Mouse (Mus musculus): ENCODE data around the gene Anapc15-ps. TPM values are rescaled to one million over a fixed set of nuclear protein-coding genes. Genes with fewer than 3 reads are reported as not detected.
A peak's percentile ranks its signal among the peaks of the same experiment; 100 is the strongest.

The Anapc15-ps gene
- polyA plus RNA-seq, 1 experiment from 2014 or later, result not detected

- H3K4me3 ChIP-seq (replicated peaks; ENCODE audit: low read depth, low read length), result no peak overlapping the region
- peaks cover 3% of the 10 kb centered on the region; the same call in 1 of the 2 replicates for H3K4me1 ChIP-seq (ENCODE audit: control insufficient read depth, insufficient read depth, low read length)
- H3K27me3 ChIP-seq (ENCODE audit: control insufficient read depth, insufficient read depth, low read length), result no peaks in the 10 kb centered on the region
- no peaks in the 10 kb centered on the region for H3K9me3 ChIP-seq (ENCODE audit: control insufficient read depth, low read length)
- H3K36me3 ChIP-seq (ENCODE audit: control insufficient read depth, insufficient read depth, low read length), result no peaks in the 10 kb centered on the region
- WGBS, result 88% methylated on average over 4 of the region's 4 CpGs
- ATAC-seq (ENCODE audit: low FRiP score, low TSS enrichment), result no peak
- no peak for DNase-seq
- no peak overlapping the region for H3K9ac ChIP-seq (replicated peaks; ENCODE audit: low read length)
- H3K4me2 ChIP-seq (ENCODE audit: low read length), result no peak overlapping the region
- no peak overlapping the region for H3K27ac ChIP-seq (replicated peaks; ENCODE audit: low read depth, low read length)
Measured at GRCm38 (mm10) chr10:95686041-95686440, 12.8 kb upstream of the Anapc15-ps start.

- H3K4me3 ChIP-seq (replicated peaks; ENCODE audit: low read depth, low read length), result no peak overlapping the region
- 20% methylated on average over 15 of the region's 15 CpGs for WGBS
- H3K27ac ChIP-seq (replicated peaks; ENCODE audit: low read depth, low read length), result peak overlapping the region; percentile 60
- no peaks in the 10 kb centered on the region for H3K27me3 ChIP-seq (ENCODE audit: control insufficient read depth, insufficient read depth, low read length)
- ATAC-seq (ENCODE audit: low FRiP score, low TSS enrichment) (peak; percentile 78; the same call in 1 of the 2 replicates), DNase-seq (peak; percentile 86)
- H3K36me3 ChIP-seq (ENCODE audit: control insufficient read depth, insufficient read depth, low read length), result no peaks in the 10 kb centered on the region
- H3K4me1 ChIP-seq (ENCODE audit: control insufficient read depth, insufficient read depth, low read length), result peaks cover 11% of the 10 kb centered on the region
- no peak overlapping the region for H3K9ac ChIP-seq (replicated peaks; ENCODE audit: low read length)
- no peaks in the 10 kb centered on the region for H3K9me3 ChIP-seq (ENCODE audit: control insufficient read depth, low read length)
- H3K4me2 ChIP-seq (ENCODE audit: low read length), result peak overlapping the region; percentile 12
Measured at GRCm38 (mm10) chr10:95684782-95685555, 11.7 kb upstream of the Anapc15-ps start.

GRCm38 (mm10) chr10:95684250-95684649 lies 11.0 kb upstream of the Anapc15-ps start:
- H3K9ac ChIP-seq (replicated peaks; ENCODE audit: low read length), result no peak overlapping the region
- H3K9me3 ChIP-seq (ENCODE audit: control insufficient read depth, low read length), result no peaks in the 10 kb centered on the region
- 97% methylated on average over 4 of the region's 4 CpGs for WGBS
- no peak overlapping the region for H3K4me2 ChIP-seq (ENCODE audit: low read length)
- no peak overlapping the region for H3K27ac ChIP-seq (replicated peaks; ENCODE audit: low read depth, low read length)
- no peaks in the 10 kb centered on the region for H3K36me3 ChIP-seq (ENCODE audit: control insufficient read depth, insufficient read depth, low read length)
- ATAC-seq (ENCODE audit: low FRiP score, low TSS enrichment) (no peak), DNase-seq (no peak)
- H3K4me1 ChIP-seq (ENCODE audit: control insufficient read depth, insufficient read depth, low read length), result peaks cover 11% of the 10 kb centered on the region
- no peak overlapping the region for H3K4me3 ChIP-seq (replicated peaks; ENCODE audit: low read depth, low read length)
- H3K27me3 ChIP-seq (ENCODE audit: control insufficient read depth, insufficient read depth, low read length), result no peaks in the 10 kb centered on the region

GRCm38 (mm10) chr10:95683735-95684134 lies 10.5 kb upstream of the Anapc15-ps start:
- Histone ChIP-seq H3K4me3 (replicated peaks; ENCODE audit: low read depth, low read length) (no peak overlapping the region), H3K27ac (replicated peaks; ENCODE audit: low read depth, low read length) (no peak overlapping the region), H3K36me3 (ENCODE audit: control insufficient read depth, insufficient read depth, low read length) (no peaks in the 10 kb centered on the region), H3K9me3 (ENCODE audit: control insufficient read depth, low read length) (no peaks in the 10 kb centered on the region), H3K4me2 (ENCODE audit: low read length) (no peak overlapping the region), H3K27me3 (ENCODE audit: control insufficient read depth, insufficient read depth, low read length) (no peaks in the 10 kb centered on the region), H3K9ac (replicated peaks; ENCODE audit: low read length) (no peak overlapping the region), H3K4me1 (ENCODE audit: control insufficient read depth, insufficient read depth, low read length) (peaks cover 11% of the 10 kb centered on the region)
- ATAC-seq (ENCODE audit: low FRiP score, low TSS enrichment) (no peak), DNase-seq (no peak)
- WGBS, result over 99% methylated on average over 3 of the region's 3 CpGs

- no peak for DNase-seq
- ATAC-seq (ENCODE audit: low FRiP score, low TSS enrichment), result no peak
- Histone ChIP-seq H3K4me2 (ENCODE audit: low read length) (no peak overlapping the region), H3K4me1 (ENCODE audit: control insufficient read depth, insufficient read depth, low read length) (peaks cover 11% of the 10 kb centered on the region), H3K27ac (replicated peaks; ENCODE audit: low read depth, low read length) (no peak overlapping the region), H3K9ac (replicated peaks; ENCODE audit: low read length) (no peak overlapping the region), H3K9me3 (ENCODE audit: control insufficient read depth, low read length) (no peaks in the 10 kb centered on the region), H3K36me3 (ENCODE audit: control insufficient read depth, insufficient read depth, low read length) (no peaks in the 10 kb centered on the region), H3K27me3 (ENCODE audit: control insufficient read depth, insufficient read depth, low read length) (no peaks in the 10 kb centered on the region), H3K4me3 (replicated peaks; ENCODE audit: low read depth, low read length) (no peak overlapping the region)
- 80% methylated on average over 10 of the region's 10 CpGs for WGBS
Measured at GRCm38 (mm10) chr10:95682964-95683363, 9.7 kb upstream of the Anapc15-ps start.

GRCm38 (mm10) chr10:95682091-95682740 lies 9.0 kb upstream of the Anapc15-ps start:
- H3K27ac ChIP-seq (replicated peaks; ENCODE audit: low read depth, low read length), result no peak overlapping the region
- H3K4me1 ChIP-seq (ENCODE audit: control insufficient read depth, insufficient read depth, low read length), result peaks cover 11% of the 10 kb centered on the region
- no peak for DNase-seq
- H3K4me3 ChIP-seq (replicated peaks; ENCODE audit: low read depth, low read length), result no peak overlapping the region
- ATAC-seq (ENCODE audit: low FRiP score, low TSS enrichment), result no peak
- H3K9me3 ChIP-seq (ENCODE audit: control insufficient read depth, low read length), result no peaks in the 10 kb centered on the region
- 87% methylated on average over 9 of the region's 9 CpGs for WGBS
- no peaks in the 10 kb centered on the region for H3K36me3 ChIP-seq (ENCODE audit: control insufficient read depth, insufficient read depth, low read length)
- H3K4me2 ChIP-seq (ENCODE audit: low read length), result no peak overlapping the region
- H3K9ac ChIP-seq (replicated peaks; ENCODE audit: low read length), result no peak overlapping the region
- H3K27me3 ChIP-seq (ENCODE audit: control insufficient read depth, insufficient read depth, low read length), result no peaks in the 10 kb centered on the region

- no peak overlapping the region for H3K9ac ChIP-seq (replicated peaks; ENCODE audit: low read length)
- peak overlapping the region; percentile 45 for H3K4me2 ChIP-seq (ENCODE audit: low read length)
- no peaks in the 10 kb centered on the region for H3K27me3 ChIP-seq (ENCODE audit: control insufficient read depth, insufficient read depth, low read length)
- H3K36me3 ChIP-seq (ENCODE audit: control insufficient read depth, insufficient read depth, low read length), result no peaks in the 10 kb centered on the region
- no peaks in the 10 kb centered on the region for H3K9me3 ChIP-seq (ENCODE audit: control insufficient read depth, low read length)
- ATAC-seq (ENCODE audit: low FRiP score, low TSS enrichment) (no peak), DNase-seq (no peak)
- 74% methylated on average over 4 of the region's 4 CpGs for WGBS
- H3K27ac ChIP-seq (replicated peaks; ENCODE audit: low read depth, low read length), result no peak overlapping the region
- H3K4me3 ChIP-seq (replicated peaks; ENCODE audit: low read depth, low read length), result no peak overlapping the region
- peaks cover 11% of the 10 kb centered on the region for H3K4me1 ChIP-seq (ENCODE audit: control insufficient read depth, insufficient read depth, low read length)
Measured at GRCm38 (mm10) chr10:95681481-95681880, 8.2 kb upstream of the Anapc15-ps start.

GRCm38 (mm10) chr10:95681058-95681440 lies 7.8 kb upstream of the Anapc15-ps start:
- Histone ChIP-seq H3K27me3 (ENCODE audit: control insufficient read depth, insufficient read depth, low read length) (no peaks in the 10 kb centered on the region), H3K4me3 (replicated peaks; ENCODE audit: low read depth, low read length) (peak overlapping the region; percentile 23), H3K36me3 (ENCODE audit: control insufficient read depth, insufficient read depth, low read length) (no peaks in the 10 kb centered on the region), H3K27ac (replicated peaks; ENCODE audit: low read depth, low read length) (no peak overlapping the region), H3K4me1 (ENCODE audit: control insufficient read depth, insufficient read depth, low read length) (peaks cover 11% of the 10 kb centered on the region), H3K9me3 (ENCODE audit: control insufficient read depth, low read length) (no peaks in the 10 kb centered on the region), H3K4me2 (ENCODE audit: low read length) (peak overlapping the region; percentile 45), H3K9ac (replicated peaks; ENCODE audit: low read length) (no peak overlapping the region)
- ATAC-seq (ENCODE audit: low FRiP score, low TSS enrichment), result 0 out of 2 replicates have a peak, but pooled peaks have one; percentile 25
- WGBS, result 49% methylated on average over 7 of the region's 7 CpGs
- peak; percentile 52 for DNase-seq
